Mouse (Mus musculus): ENCODE measurements around the gene Slc5a5. TPM values are rescaled to one million over a fixed set of nuclear protein-coding genes. Genes with fewer than 3 reads are reported as not detected.
A peak's percentile ranks its signal among the peaks of the same experiment; 100 is the strongest.

The Slc5a5 gene
- polyA plus RNA-seq (2012; rRNA removed): 1.7 and 2.3 TPM in 2 replicates

- no peak for DNase-seq (ENCODE audit: low spot score)
Observed at GRCm38 (mm10) chr8:70892022-70892895, at the start of gene Slc5a5. TSS of gene Slc5a5 (minus strand) at chr8:70892757.

- DNase-seq (ENCODE audit: low spot score): peak; percentile 7
Observed at GRCm38 (mm10) chr8:70941478-70941877, 48.9 kb upstream of the Slc5a5 start.

GRCm38 (mm10) chr8:70937200-70937599 is 44.6 kb upstream of the Slc5a5 start:
- DNase-seq (ENCODE audit: low spot score): peak; percentile 6

- DNase-seq (ENCODE audit: low spot score): peak; percentile 14
Observed at GRCm38 (mm10) chr8:70934786-70935185, 42.2 kb upstream of the Slc5a5 start.

- no peak for DNase-seq (ENCODE audit: low spot score)
Observed at GRCm38 (mm10) chr8:70933036-70933435, 40.5 kb upstream of the Slc5a5 start.

GRCm38 (mm10) chr8:70931731-70932130 is 39.2 kb upstream of the Slc5a5 start:
- DNase-seq (ENCODE audit: low spot score): peak; percentile 15

- peak; percentile 20 for DNase-seq (ENCODE audit: low spot score)
Observed at GRCm38 (mm10) chr8:70928778-70929322, 36.3 kb upstream of the Slc5a5 start.

- peak; percentile 11 for DNase-seq (ENCODE audit: low spot score)
Observed at GRCm38 (mm10) chr8:70928096-70928495, 35.5 kb upstream of the Slc5a5 start.

- DNase-seq (ENCODE audit: low spot score): no peak
Observed at GRCm38 (mm10) chr8:70926396-70926795, 33.8 kb upstream of the Slc5a5 start.

- DNase-seq (ENCODE audit: low spot score): peak; percentile 8
Observed at GRCm38 (mm10) chr8:70925754-70926153, 33.2 kb upstream of the Slc5a5 start.

GRCm38 (mm10) chr8:70924151-70924550 is 31.6 kb upstream of the Slc5a5 start:
- DNase-seq (ENCODE audit: low spot score): peak; percentile 4

- DNase-seq (ENCODE audit: low spot score): no peak
Observed at GRCm38 (mm10) chr8:70920049-70920922, 27.7 kb upstream of the Slc5a5 start.

GRCm38 (mm10) chr8:70914704-70915103 is 22.1 kb upstream of the Slc5a5 start:
- DNase-seq (ENCODE audit: low spot score): no peak

- DNase-seq (ENCODE audit: low spot score): no peak
Observed at GRCm38 (mm10) chr8:70913523-70913922, 21.0 kb upstream of the Slc5a5 start.

- DNase-seq (ENCODE audit: low spot score): no peak
Observed at GRCm38 (mm10) chr8:70912955-70913354, 20.4 kb upstream of the Slc5a5 start.

- no peak for DNase-seq (ENCODE audit: low spot score)
Observed at GRCm38 (mm10) chr8:70911596-70911995, 19.0 kb upstream of the Slc5a5 start.

GRCm38 (mm10) chr8:70907518-70907917 is 15.0 kb upstream of the Slc5a5 start:
- DNase-seq (ENCODE audit: low spot score): no peak

GRCm38 (mm10) chr8:70905831-70906736 is 13.5 kb upstream of the Slc5a5 start, which contains the start of gene Map1s:
TSS of gene Map1s (plus strand) at chr8:70905932.
- DNase-seq (ENCODE audit: low spot score): no peak

GRCm38 (mm10) chr8:70905463-70905830 is 12.9 kb upstream of the Slc5a5 start:
- no peak for DNase-seq (ENCODE audit: low spot score)

- no peak for DNase-seq (ENCODE audit: low spot score)
Observed at GRCm38 (mm10) chr8:70904532-70904931, 12.0 kb upstream of the Slc5a5 start.

GRCm38 (mm10) chr8:70903582-70903981 is 11.0 kb upstream of the Slc5a5 start:
- DNase-seq (ENCODE audit: low spot score): no peak
